Mouse (Mus musculus) forelimb bud, embryonic 11.5 days (tissue): ENCODE measurements around the gene Reps1.
"Not testable (repeated sequence)": the region's sequence is repeated elsewhere in the genome, so short reads cannot be mapped to it uniquely, and the experiment has no call there.

Source experiments
- DNase-seq: peaks from one replicate; pipeline ENCODE4 v3.0.0-alpha.2; 2012; ENCODE audit warnings: low read depth, low spot score

Reps1 gene

DNA sequence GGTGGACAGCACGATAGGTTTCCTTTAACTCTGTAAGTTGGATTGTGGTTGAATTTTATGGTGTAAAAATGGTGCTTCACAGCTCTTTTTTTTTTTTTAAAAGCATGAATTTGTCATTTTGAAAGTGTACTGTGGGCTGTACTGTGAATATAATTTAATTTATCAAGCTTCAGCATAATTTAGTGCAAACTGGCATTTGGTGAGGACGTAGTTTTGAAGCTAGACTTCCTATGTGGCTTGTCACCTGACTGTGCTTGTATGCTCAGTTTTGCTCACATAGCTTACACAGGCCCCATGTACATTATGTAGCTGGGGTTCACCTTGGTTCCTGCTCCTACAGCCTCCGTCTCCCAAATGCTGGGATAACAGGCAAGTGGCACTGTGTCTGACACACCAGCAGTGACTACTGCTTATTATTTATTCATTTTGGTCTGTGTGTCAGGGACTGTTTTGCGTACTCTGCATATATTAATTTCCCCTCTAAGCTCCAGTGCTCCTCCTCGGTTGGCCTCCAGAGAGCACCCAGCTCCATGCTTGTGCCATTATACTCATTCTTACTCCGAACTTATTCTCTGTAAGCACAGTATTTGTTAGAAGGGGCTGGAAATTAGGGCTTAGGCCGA lies 9.1 kb downstream of the Reps1 start:
- no peak for DNase-seq

GRCm38 (mm10) chr10:18066031-18066439 lies 10.4 kb downstream of the Reps1 start:
- DNase-seq, result no peak

DNA sequence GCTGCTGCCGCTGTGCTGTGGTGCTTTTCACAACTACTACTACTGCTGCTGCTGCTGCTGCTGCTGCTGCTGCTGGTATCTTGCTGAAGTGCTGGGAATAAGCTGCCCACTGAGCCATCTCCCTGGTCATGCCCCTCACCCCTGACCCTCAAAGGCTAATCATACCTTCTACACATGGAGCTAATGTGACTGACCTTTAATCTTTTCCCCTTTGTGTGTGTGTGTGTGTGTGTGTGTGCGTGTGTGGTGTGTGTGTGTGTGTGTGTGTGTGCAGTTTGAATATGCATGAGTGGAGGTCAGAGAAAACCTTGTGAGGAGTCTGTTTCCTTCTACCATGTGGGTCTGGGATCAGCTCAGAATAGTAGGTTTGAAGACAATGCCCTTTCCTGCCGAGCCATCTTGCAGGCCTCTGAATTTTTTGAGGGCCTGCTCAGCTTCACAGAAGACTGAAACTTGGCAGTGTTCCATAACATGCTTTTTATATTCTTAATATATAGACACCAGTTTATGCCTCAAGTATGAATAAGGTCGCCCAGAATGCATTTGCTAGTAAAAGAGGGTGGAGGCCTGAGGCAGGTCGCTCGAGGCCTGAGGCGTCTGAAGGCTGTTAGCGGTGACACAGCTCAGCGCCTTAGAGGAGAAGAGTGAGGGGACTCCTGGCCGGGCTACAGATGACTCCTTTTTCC lies 12.2 kb downstream of the Reps1 start:
- no peak for DNase-seq

GRCm38 (mm10) chr10:18068880-18069279 lies 13.2 kb downstream of the Reps1 start:
- DNase-seq, result no peak

GRCm38 (mm10) chr10:18069576-18069975 lies 13.9 kb downstream of the Reps1 start:
- DNase-seq, result no peak

DNA sequence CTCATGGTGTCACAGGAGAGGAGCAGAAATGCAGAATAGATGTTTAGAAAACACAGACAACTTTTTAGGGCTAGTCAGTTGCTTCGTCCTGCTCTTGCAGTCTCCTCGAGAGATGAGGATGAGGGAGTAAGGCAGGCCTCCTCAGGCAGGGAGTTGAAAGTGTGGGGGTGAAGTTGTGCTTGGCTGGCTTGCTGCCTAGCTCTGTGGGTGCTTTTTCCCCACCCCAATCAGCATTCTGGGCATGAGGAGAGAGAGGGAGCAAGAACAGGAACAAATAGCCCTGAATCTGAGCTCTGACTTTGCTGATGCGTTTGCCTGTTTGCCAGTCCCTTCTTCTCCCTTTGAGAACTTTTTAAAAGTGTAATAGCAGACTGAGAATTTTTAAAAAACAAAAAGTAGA lies 14.5 kb downstream of the Reps1 start:
- no peak for DNase-seq

DNA sequence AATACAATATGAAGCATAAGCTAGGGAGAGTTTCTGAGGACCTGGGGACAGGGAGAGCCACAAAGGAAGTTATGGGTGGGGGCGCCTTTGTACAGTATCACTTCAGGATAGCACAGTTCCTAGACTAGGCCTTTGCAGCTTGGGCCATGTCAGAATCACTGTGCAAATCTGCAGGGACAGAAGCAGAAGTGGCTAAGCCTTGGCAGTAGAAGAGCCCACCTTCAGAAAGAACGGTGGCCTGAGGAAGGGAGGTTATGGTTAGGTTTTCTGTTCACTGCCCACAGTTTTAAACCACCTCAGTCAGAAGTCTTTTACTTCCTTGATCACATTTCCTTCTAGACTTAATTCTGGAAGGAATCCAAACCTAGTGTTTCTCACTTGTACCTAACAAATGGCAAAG lies 15.0 kb downstream of the Reps1 start:
- DNase-seq, result no peak

GRCm38 (mm10) chr10:18072871-18073270 lies 17.2 kb downstream of the Reps1 start:
- no peak for DNase-seq

- no peak for DNase-seq
Measured at GRCm38 (mm10) chr10:18074383-18075075, 18.9 kb downstream of the Reps1 start.

DNA sequence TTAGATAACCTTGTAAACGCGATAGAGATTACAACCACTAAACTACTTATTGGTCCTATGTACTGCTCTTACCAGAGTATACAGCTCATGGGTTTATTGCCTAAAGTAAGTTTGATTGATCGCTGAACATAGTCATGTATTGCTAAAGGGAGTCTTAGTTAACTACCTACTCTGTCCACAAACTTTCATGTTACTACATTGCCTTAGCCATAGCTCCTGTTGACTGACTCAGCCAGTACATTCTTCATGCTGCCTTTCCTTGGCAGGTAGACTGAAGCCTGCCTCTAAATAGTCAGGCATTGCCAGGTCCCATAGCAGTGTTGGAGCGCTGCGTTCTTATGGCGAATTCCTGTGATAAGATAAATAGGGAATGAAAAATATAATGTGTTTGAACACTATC lies 20.2 kb downstream of the Reps1 start:
- no peak for DNase-seq

- no peak for DNase-seq
Measured at GRCm38 (mm10) chr10:18081536-18081935, 25.9 kb downstream of the Reps1 start.

DNA sequence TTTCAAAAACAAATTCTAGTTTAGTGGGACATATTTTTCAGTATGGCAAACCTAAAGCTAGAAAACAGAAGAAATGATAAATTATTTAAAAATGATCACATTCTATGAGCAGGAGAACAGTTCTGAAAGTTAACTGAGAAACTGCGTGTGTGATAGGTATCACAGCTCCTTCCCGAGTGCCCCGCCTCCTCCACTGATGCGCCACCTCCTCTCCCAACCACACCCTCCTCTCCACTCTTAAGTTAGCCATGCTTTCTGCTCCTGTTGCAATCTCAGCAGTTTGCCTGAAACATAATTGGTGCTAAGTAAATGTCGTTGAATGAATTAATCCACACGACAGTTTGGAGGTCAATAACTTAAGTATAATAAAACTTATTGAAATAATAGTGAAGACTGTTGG lies 27.1 kb downstream of the Reps1 start:
- no peak for DNase-seq

DNA sequence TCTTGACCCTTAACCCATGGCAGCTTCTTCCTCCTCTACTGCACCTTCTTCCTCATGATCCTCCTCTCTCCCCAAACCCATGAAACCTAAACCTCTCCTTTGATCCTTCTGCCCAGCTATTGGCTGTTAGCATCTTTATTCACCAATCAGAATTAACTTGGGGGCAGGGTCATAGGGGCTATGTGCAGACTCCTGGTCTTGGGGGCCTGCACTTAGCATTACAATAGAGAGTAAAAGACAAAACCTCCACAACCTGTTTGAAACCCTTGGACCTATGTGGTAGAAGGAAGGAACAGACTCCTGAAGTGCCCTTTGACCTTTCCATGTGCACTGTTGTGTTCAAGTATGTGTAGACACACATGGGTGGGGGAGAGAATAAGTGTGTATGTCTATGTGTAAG lies 35.0 kb downstream of the Reps1 start:
- DNase-seq, result no peak

- DNase-seq, result no peak
Measured at GRCm38 (mm10) chr10:18102166-18102565, 46.5 kb downstream of the Reps1 start.

DNA sequence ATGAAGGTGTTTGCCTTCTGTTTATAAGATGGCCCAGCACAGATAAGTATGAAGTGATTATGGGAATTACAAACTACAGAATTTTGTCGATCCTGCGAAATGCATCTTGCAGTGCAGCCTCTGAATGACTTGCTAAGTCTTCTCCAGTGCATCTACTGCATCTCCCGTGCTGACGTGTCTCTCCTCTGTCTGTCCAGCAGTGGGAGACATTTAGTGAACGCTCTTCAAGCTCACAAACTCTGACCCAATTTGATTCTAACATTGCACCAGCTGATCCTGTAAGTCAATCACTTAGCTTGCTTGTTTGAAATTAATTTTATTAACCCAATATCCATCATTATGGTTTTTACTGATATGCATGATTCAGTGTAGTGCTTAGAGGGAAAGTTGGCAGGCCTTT lies 51.8 kb downstream of the Reps1 start:
- DNase-seq, result no peak

DNA sequence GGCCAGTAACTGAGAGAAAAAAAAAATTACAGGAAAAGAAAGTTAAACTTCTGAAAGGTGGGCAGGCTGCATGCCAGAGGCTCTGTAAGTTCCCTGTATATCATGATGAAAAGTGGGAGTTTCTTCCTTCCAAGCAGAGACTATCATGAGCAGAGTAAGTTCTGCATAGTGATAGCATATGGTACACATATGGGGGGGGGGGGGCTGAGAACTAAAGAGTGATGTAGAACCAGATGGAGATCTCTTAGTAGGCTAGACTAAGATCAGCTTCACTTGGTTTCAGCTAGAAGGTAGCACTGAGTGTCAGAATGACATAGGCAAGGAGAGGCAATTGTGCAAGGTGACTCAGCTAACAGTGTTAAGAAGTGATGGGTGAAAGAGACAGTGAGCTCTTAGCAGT lies 55.3 kb downstream of the Reps1 start:
- DNase-seq, result no peak

GRCm38 (mm10) chr10:18113473-18114093 lies 57.9 kb downstream of the Reps1 start:
- DNase-seq, result no peak

DNA sequence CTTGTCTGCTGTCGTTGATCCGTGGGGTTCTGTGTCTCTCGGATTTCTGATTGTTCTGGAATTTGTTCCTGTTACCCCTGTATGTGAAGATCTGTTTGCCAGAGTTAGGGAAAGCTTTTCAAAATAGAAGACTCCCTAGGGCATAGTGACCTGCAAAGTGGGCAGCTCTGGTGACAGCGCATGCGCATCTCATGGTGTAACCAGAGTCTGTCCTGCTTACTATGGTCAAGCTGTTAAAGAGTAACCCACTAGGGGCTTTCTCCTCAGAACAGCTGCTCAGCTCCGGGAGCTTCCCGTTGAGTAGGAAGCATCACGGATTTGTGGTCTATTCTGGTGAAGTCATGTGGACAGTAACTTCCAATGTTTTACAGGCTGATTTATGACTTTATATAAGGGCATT lies 62.7 kb downstream of the Reps1 start:
- no peak for DNase-seq

DNA sequence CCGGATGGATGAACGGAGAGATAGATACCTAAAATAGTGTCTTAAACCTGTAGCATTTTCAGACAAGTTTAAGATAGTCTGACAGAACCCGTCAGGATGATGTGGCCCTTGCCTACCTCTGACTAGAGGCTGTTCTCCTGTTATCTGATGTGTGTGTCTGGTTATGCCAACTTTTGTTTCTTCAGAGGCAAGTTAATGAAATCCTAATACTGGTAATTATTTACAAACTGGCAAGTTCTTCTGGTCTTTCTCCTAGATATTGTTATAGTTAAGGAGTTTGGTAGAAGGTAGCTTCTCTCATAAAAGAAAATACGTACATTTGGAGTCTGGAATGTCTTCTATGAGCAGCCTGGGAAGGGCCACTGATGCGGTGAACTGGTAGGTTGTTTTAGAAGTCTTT lies 74.6 kb downstream of the Reps1 start:
- DNase-seq, result no peak

DNA sequence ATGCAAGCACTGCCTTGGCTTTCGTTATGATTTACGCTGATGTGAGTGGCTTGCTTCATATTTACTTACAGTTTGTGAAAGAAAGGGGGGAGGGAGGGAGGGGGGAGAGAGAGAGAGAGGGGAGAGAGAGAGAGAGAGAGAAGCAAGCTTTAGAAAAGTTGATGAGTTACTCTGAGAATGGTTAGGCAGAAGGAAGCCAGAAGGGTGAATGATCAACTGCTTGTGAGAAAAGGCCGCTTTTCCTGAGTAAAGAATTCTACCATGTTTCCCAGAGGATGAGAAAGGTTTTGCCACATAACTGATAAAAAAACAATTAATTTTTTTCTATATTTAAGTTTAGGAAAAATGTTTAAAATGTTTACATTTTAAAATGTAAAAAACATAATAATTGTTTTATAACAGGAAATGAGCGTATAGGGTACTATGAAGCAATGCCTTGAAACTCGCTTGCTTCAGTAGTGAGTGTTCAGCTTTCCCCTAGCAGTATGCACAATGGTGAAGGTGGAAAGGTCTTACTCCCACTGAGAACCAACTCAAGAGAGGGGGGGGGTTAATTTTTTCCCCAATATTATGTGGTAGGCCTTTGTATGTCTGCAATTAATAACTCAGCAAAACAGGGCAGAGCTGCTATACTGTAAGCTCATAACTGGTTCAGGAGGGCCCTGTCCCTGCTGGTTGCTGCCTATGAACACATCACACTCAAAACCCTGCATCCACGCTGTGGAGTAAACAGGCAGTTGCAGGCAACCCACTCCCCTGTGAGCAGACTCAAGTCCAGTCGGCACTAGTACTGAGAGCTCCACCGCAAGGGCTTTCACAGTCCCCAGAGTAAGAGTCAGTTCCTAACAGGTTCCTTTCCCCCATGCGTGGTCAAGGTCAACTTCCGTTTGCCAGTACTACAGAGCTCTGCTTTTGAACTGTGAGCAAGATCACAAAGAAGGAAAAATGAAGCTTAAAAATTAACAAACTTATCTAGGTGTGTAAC lies 76.3 kb downstream of the Reps1 start:
- no peak for DNase-seq

DNA sequence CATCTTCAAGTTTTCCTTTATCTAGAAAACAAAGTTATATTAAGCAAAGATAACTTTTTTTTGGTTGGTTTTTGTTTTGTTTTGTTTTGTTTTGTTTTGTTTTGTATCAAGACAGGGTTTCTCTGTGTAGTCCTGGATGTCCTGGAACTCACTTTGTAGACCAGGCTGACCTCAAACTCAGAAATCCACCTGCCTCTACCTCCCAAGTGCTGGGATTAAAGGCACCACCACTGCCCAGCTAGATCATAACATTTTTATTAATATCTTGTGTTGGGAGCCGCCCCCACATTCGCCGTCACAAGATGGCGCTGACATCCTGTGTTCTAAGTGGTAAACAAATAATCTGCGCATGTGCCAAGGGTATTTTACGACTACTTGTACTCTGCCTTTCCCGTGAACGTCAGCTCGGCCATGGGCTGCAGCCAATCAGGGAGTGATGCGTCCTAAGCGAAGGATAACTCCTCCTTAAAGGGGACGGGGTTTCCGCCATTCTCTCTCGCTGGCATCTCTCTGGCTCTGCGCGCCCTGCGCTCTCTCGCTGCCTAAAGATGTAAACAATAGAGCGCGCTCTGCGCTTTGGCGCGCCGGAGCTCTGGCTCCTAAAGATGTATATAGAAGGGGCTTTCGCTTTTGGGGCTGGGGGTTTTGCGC lies 83.3 kb downstream of the Reps1 start:
- not testable (repeated sequence) for DNase-seq
